Mouse (Mus musculus) heart, postnatal 0 days (tissue): ENCODE measurements around the gene Tsks. TPM values are rescaled to one million over a fixed set of nuclear protein-coding genes. Genes with fewer than 3 reads are reported as not detected.

Experiments
- ATAC-seq: fragments of 200-750 bp; cut with Nextera tagmentation; 2 replicates; pipeline ENCODE4 v1.8.0; 2017; ENCODE audit warnings: low read depth, moderate number of reproducible peaks, moderate library complexity; ENCODE audit not compliant: insufficient read depth
- DNase-seq: peaks from one replicate; pipeline ENCODE4 v3.0.0-alpha.2; 2016; ENCODE audit warnings: low spot score
- H3K27ac ChIP-seq: fragments of 300-500 bp; sonication (generic); 2 replicates; pipeline ENCODE4 v1.5.1; 2014; ENCODE audit warnings: low read depth, mild to moderate bottlenecking
- H3K27me3 ChIP-seq: fragments of 300-500 bp; sonication (generic); 2 replicates; pipeline ENCODE4 v1.6.1; 2014; ENCODE audit warnings: low read length, mixed read lengths; ENCODE audit not compliant: control insufficient read depth, insufficient read depth
- H3K36me3 ChIP-seq: fragments of 300-500 bp; sonication (generic); replicated peaks from 2 replicates; pipeline ENCODE4 v1.6.1; 2014; ENCODE audit warnings: low read length, mixed read lengths; ENCODE audit not compliant: control insufficient read depth, insufficient read depth
- H3K4me1 ChIP-seq: fragments of 300-500 bp; sonication (generic); 2 replicates; pipeline ENCODE4 v1.6.1; 2014; ENCODE audit warnings: antibody characterized with exemption; ENCODE audit not compliant: control insufficient read depth, insufficient read depth
- H3K4me2 ChIP-seq: fragments of 300-500 bp; sonication (generic); 2 replicates; pipeline ENCODE4 v1.6.1; 2014; ENCODE audit warnings: low read depth, mild to moderate bottlenecking, low read length, moderate library complexity
- H3K4me3 ChIP-seq: fragments of 300-500 bp; sonication (generic); 2 replicates; pipeline ENCODE4 v1.5.1; 2014; ENCODE audit warnings: low read depth, low read length
- H3K9ac ChIP-seq: fragments of 300-500 bp; sonication (generic); replicated peaks from 2 replicates; pipeline ENCODE4 v1.6.1; 2014; ENCODE audit warnings: low read depth, low read length, mixed read lengths
- H3K9me3 ChIP-seq: fragments of 300-500 bp; sonication (generic); replicated peaks from 2 replicates; pipeline ENCODE4 v1.6.1; 2016; ENCODE audit warnings: low read length; ENCODE audit not compliant: control insufficient read depth
- CTCF ChIP-seq: IDR thresholded peaks from 2 replicates; pipeline ENCODE4 v1.5.1; 2016; ENCODE audit warnings: antibody characterized with exemption, control low read depth, low read depth
- EP300 ChIP-seq: IDR thresholded peaks from 2 replicates; pipeline ENCODE4 v1.6.1; 2016; ENCODE audit warnings: antibody characterized with exemption, low read depth
- WGBS: fragments of 180-500 bp; shearing (Covaris S2); extraction: QIAGEN DNeasy Blood & Tissue Kit; methylation state at CpG from one replicate; pipeline ENCODE4 v1.1.7; 2014; 5-methylcytosine and 5-hydroxymethylcytosine counted together
- polyA plus RNA-seq: library from polyadenylated mRNA; unstranded; fragments of >200 nt; fragmentation: Nextera tagmentation; extraction: Ambion mirVana; gene quantifications from 2 replicates; pipeline ENCODE4 v1.2.1, GENCODE M21; 2015
- total RNA-seq: library from RNA; depleted of rRNA; stranded (reverse); fragments of >200 nt; gene quantifications from 2 replicates; pipeline ENCODE4 v1.2.3, GENCODE M21; 2014; ENCODE audit warnings: low replicate concordance

Gene Tsks
- total and polyA plus RNA-seq, 2 experiments from 2014 or later, result 0.27 TPM; not detected in 1

- Histone ChIP-seq H3K9me3 (no peaks in the 10 kb centered on the region), H3K4me3 (no peak overlapping the region), H3K9ac (no peak overlapping the region), H3K4me1 (no peaks in the 10 kb centered on the region), H3K27me3 (no peaks in the 10 kb centered on the region), H3K4me2 (no peak overlapping the region), H3K36me3 (peaks cover 67% of the 10 kb centered on the region), H3K27ac (no peak overlapping the region)
- DNase-seq (no peak), ATAC-seq (no peak)
- WGBS, result 90% methylated on average over 3 of the region's 3 CpGs
- no peak for TF ChIP-seq EP300
- TF ChIP-seq CTCF, result no peak
Observed at GRCm38 (mm10) chr7:44978300-44978699, 35.3 kb downstream of the Tsks start.

- WGBS, result 95% methylated on average over 8 of the region's 8 CpGs
- H3K27ac ChIP-seq, result no peak overlapping the region
- H3K9me3 ChIP-seq, result no peaks in the 10 kb centered on the region
- H3K4me1 ChIP-seq, result 0 out of 2 replicates have a peak, but pooled peaks cover 12% of the 10 kb centered on the region
- H3K9ac ChIP-seq, result no peak overlapping the region
- no peak overlapping the region for H3K4me2 ChIP-seq
- TF ChIP-seq CTCF (no peak), EP300 (no peak)
- H3K36me3 ChIP-seq, result peaks cover 58% of the 10 kb centered on the region
- H3K4me3 ChIP-seq, result no peak overlapping the region
- DNase-seq (no peak), ATAC-seq (no peak)
- no peaks in the 10 kb centered on the region for H3K27me3 ChIP-seq
Observed at GRCm38 (mm10) chr7:44981539-44981938, 38.5 kb downstream of the Tsks start.

- Histone ChIP-seq H3K4me3 (no peak overlapping the region), H3K9ac (no peak overlapping the region), H3K27ac (no peak overlapping the region), H3K4me2 (no peak overlapping the region), H3K27me3 (no peaks in the 10 kb centered on the region), H3K4me1 (peaks cover 16% of the 10 kb centered on the region; the same call in 1 of the 2 replicates), H3K9me3 (no peaks in the 10 kb centered on the region), H3K36me3 (peaks cover 43% of the 10 kb centered on the region)
- TF ChIP-seq EP300 (no peak), CTCF (peak; percentile 94)
- 29% methylated on average over 6 of the region's 6 CpGs for WGBS
- DNase-seq (peak; percentile 71), ATAC-seq (no peak)
Observed at GRCm38 (mm10) chr7:44983085-44983484, 40.1 kb downstream of the Tsks start.

GRCm38 (mm10) chr7:44983944-44984832 lies 41.2 kb downstream of the Tsks start:
- peaks cover 18% of the 10 kb centered on the region; the same call in 1 of the 2 replicates for H3K4me1 ChIP-seq
- H3K4me3 ChIP-seq, result no peak overlapping the region
- H3K4me2 ChIP-seq, result no peak overlapping the region
- no peak overlapping the region for H3K9ac ChIP-seq
- TF ChIP-seq CTCF (0 out of 2 replicates have a peak, but pooled peaks have one; percentile 5), EP300 (no peak)
- H3K27me3 ChIP-seq, result no peaks in the 10 kb centered on the region
- 0 out of 2 replicates have a peak overlapping the region, but pooled peaks have one; percentile 96 for H3K27ac ChIP-seq
- H3K9me3 ChIP-seq, result no peaks in the 10 kb centered on the region
- ATAC-seq (no peak), DNase-seq (no peak)
- H3K36me3 ChIP-seq, result peaks cover 32% of the 10 kb centered on the region
- WGBS, result 58% methylated on average over 7 of the region's 7 CpGs

GRCm38 (mm10) chr7:44984833-44985164 lies 41.8 kb downstream of the Tsks start:
- DNase-seq (no peak), ATAC-seq (no peak)
- WGBS, result 39% methylated on average over 3 of the region's 3 CpGs
- Histone ChIP-seq H3K36me3 (peaks cover 26% of the 10 kb centered on the region), H3K4me2 (peak overlapping the region; percentile 96), H3K27me3 (no peaks in the 10 kb centered on the region), H3K4me3 (no peak overlapping the region), H3K9ac (no peak overlapping the region; the same call in 1 of the 2 replicates), H3K4me1 (peaks cover 18% of the 10 kb centered on the region; the same call in 1 of the 2 replicates), H3K9me3 (no peaks in the 10 kb centered on the region), H3K27ac (peak overlapping the region; percentile 96)
- TF ChIP-seq CTCF, result no peak
- TF ChIP-seq EP300, result no peak
